Comparison of ENCODE assay signal across 13 mouse cellular contexts in genomic region chr5:123118826-123119225, GRCm38 (mm10).
"Had no signal": no experiment of that assay in that cellular context is flagged by ENCODE, and none has a peak within 500 bp of the region (broad histone marks: within the 10 kb centered on the region; RNA-seq: fewer than 3 reads in every experiment).

No protein-coding gene starts in this region.

- DNase-seq: kidney, adult 8-10 months; kidney, postnatal 4 days; lung, postnatal 14 days; right cerebral cortex, postnatal 14 days; thymus, postnatal 36 days had no signal

- H3K9ac ChIP-seq: lung, embryonic 15.5 days had no signal

- H3K27ac ChIP-seq: kidney, postnatal 0 days; layer of hippocampus, adult 2 months; limb, embryonic 10.5 days; macrophage had no signal

- H3K27me3 ChIP-seq: lung, embryonic 15.5 days had no signal

- H3K4me3 ChIP-seq: layer of hippocampus, adult 2 months; limb, embryonic 10.5 days; lung, embryonic 15.5 days had no signal

- H3K4me2 ChIP-seq: lung, embryonic 15.5 days; midbrain, embryonic 11.5 days had no signal

- ATAC-seq: intestine, embryonic 16.5 days; midbrain, embryonic 16.5 days had no signal

- H3K36me3 ChIP-seq: lung, embryonic 15.5 days had no signal

- H3K4me1 ChIP-seq: limb, embryonic 10.5 days had no signal

- H3K9me3 ChIP-seq: limb, embryonic 10.5 days; lung, embryonic 15.5 days had no signal
